Mouse (Mus musculus) erythroid progenitor cell, adult 5-6 weeks (primary cell): Measurements from ENCODE around the gene Gm6356. TPM values are rescaled to one million over a fixed set of nuclear protein-coding genes. Genes with fewer than 3 reads are reported as not detected.
"Not testable (repeated sequence)": the region's sequence is repeated elsewhere in the genome, so short reads cannot be mapped to it uniquely, and the experiment has no call there.

Experiments
- ATAC-seq: replicated peaks from 2 replicates; pipeline ENCODE4 v1.8.0; 2016; ENCODE audit warnings: moderate number of reproducible peaks, mild to moderate bottlenecking, moderate TSS enrichment, inconsistent platforms; ENCODE audit not compliant: poor library complexity, low FRiP score, severe bottlenecking
- total RNA-seq, 2 experiments: library from RNA; stranded (forward) in 1 of 2; stranded (reverse) in 1 of 2; fragments of 150-400 nt in 1 of 2; fragments of 186-747, 209-891 nt in 1 of 2; gene quantifications; 2 replicates each; pipeline versions ENCODE4 v1.2.3 to v1.2.4; 2015 to 2017; ENCODE audit warnings: low replicate concordance in 2 of 2

Gm6356 gene
- not detected in 2 replicates for total RNA-seq (2015; ENCODE audit: low replicate concordance)
- not detected in 2 replicates for total RNA-seq (2017; ENCODE audit: low replicate concordance)

DNA sequence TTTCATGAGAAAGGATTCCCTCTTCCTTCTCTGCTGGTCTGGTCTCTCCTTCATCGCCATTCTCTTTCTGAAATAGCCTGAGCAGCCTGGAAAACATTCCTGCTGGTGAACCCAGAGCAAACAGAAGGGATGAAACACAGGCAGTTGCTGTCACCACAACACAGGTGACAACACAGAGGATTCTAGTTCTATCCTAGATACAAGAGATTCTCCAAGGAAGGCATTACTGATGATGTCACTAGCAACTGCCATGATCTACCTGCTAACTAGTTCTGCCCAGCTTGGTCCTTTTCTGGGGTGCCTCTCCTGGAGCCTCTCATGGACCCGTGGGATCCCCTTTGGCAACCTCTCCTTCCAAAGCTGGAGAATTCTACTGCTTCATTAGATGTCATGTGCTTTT is at the start of gene Gm6356:
Gene Gm6356 (minus strand): TSS at position 101 of the 400 bp plus-strand sequence.
- ATAC-seq = not testable (repeated sequence)

Other genes with a start within 250 kb of the Gm6356 start
- gene Gm3636, start 231.5 kb downstream of the Gm6356 start, total RNA-seq (2015; ENCODE audit: low replicate concordance) = not detected in 2 replicates
- not detected in 2 replicates for gene Gm3636, start 231.5 kb downstream of the Gm6356 start, total RNA-seq (2017; ENCODE audit: low replicate concordance)
- gene Gm8362, start 199.4 kb downstream of the Gm6356 start, total RNA-seq (2015; ENCODE audit: low replicate concordance) = not detected in 2 replicates
- not detected in 2 replicates for gene Gm8362, start 199.4 kb downstream of the Gm6356 start, total RNA-seq (2017; ENCODE audit: low replicate concordance)
- gene Gm3642, start 133.5 kb downstream of the Gm6356 start, total RNA-seq (2015; ENCODE audit: low replicate concordance) = not detected in 2 replicates
- not detected in 2 replicates for gene Gm3642, start 133.5 kb downstream of the Gm6356 start, total RNA-seq (2017; ENCODE audit: low replicate concordance)
- not detected in 2 replicates for gene Gm3667, start 83.9 kb downstream of the Gm6356 start, total RNA-seq (2015; ENCODE audit: low replicate concordance)
- gene Gm3667, start 83.9 kb downstream of the Gm6356 start, total RNA-seq (2017; ENCODE audit: low replicate concordance) = not detected in 2 replicates
- not detected in 2 replicates for gene Gm10406, start 53.6 kb upstream of the Gm6356 start, total RNA-seq (2015; ENCODE audit: low replicate concordance)
- gene Gm10406, start 53.6 kb upstream of the Gm6356 start, total RNA-seq (2017; ENCODE audit: low replicate concordance) = not detected in 2 replicates
- not detected in 2 replicates for gene Gm3685, start 71.2 kb upstream of the Gm6356 start, total RNA-seq (2015; ENCODE audit: low replicate concordance)
- not detected in 2 replicates for gene Gm3685, start 71.2 kb upstream of the Gm6356 start, total RNA-seq (2017; ENCODE audit: low replicate concordance)
- not detected in 2 replicates for gene Gm3696, start 126.8 kb upstream of the Gm6356 start, total RNA-seq (2015; ENCODE audit: low replicate concordance)
- gene Gm3696, start 126.8 kb upstream of the Gm6356 start, total RNA-seq (2017; ENCODE audit: low replicate concordance) = not detected in 2 replicates
- gene Gm6676, start 151.6 kb upstream of the Gm6356 start, total RNA-seq (2015; ENCODE audit: low replicate concordance) = not detected in 2 replicates
- gene Gm6676, start 151.6 kb upstream of the Gm6356 start, total RNA-seq (2017; ENCODE audit: low replicate concordance) = not detected in 2 replicates
- gene Gm3512, start 200.7 kb upstream of the Gm6356 start, total RNA-seq (2015; ENCODE audit: low replicate concordance) = not detected in 2 replicates
- gene Gm3512, start 200.7 kb upstream of the Gm6356 start, total RNA-seq (2017; ENCODE audit: low replicate concordance) = 1.2 TPM in 1 of 2 replicates, not detected in the other
- not detected in 2 replicates for gene Gm16434, start 220.7 kb upstream of the Gm6356 start, total RNA-seq (2015; ENCODE audit: low replicate concordance)
- not detected in 2 replicates for gene Gm16434, start 220.7 kb upstream of the Gm6356 start, total RNA-seq (2017; ENCODE audit: low replicate concordance)